Mouse (Mus musculus) embryonic fibroblast, embryonic 13.5 days (primary cell): ENCODE results near the gene Samd4b.

Experiments
- CTCF ChIP-seq: IDR thresholded peaks from 2 replicates; pipeline ENCODE4 v1.5.1; 2011; ENCODE audit warnings: mild to moderate bottlenecking, control low read depth, low read length, moderate library complexity, borderline replicate concordance; ENCODE audit not compliant: insufficient read depth
- POLR2A ChIP-seq: IDR thresholded peaks from 2 replicates; pipeline ENCODE4 v1.6.1; 2011; ENCODE audit warnings: low read depth, mild to moderate bottlenecking, control low read depth, low read length, moderate library complexity

- TF ChIP-seq CTCF (no peak), POLR2A (no peak)
Measured at GRCm38 (mm10) chr7:28532005-28532404, 65.9 kb downstream of the Samd4b start.
